Mouse (Mus musculus): ENCODE results near the gene Atad1.

DNA sequence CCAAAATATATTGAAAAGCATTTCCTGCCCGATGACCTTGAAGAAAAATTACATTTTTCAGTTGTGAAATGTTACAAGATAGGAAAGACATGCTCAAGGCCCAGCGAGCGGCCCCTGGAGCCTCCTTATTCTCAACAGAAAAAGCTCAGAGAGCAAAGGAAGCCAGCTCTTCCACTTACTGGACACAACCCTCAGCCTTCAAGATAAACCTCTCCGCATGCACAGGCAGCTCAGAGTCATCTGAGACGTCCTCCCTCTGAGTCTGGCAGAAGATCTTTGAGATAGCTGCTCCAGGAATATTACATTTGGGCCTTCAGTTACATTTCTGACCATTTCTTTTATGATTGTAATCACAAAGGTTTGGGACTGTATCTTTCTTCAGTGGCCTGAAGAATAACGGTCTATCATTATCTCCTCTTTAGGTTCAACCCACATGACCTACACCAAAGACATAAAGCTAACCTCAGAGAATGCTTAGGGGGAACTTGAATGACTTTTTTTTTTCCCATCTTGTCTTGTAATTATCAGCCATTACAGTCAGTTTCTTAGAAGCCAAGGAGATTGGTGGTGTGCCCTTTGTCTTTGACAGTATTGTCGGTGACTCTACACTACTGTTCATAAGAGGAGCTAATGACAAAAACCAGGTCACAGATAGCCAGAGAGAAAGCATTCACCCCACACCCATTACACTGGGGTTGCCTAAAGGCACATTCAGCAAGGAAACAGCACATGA lies 85.8 kb downstream of the Atad1 start:
- no peak for TF ChIP-seq POLR2A (IDR thresholded peaks at IDR 0.05; ENCODE audit: borderline replicate concordance, extremely low read depth, insufficient read depth, insufficient read length, poor library complexity, severe bottlenecking)
- TF ChIP-seq CTCF (IDR thresholded peaks at IDR 0.05; ENCODE audit: borderline replicate concordance, extremely low read depth, insufficient read depth, insufficient read length): no peak
